Mouse (Mus musculus): ENCODE data around the gene Rnf144a.
"Not testable (repeated sequence)": the region's sequence is repeated elsewhere in the genome, so short reads cannot be mapped to it uniquely, and the experiment has no call there.

Rnf144a gene

GRCm38 (mm10) chr12:26323783-26324364 is 91.2 kb downstream of the Rnf144a start:
- no peak for DNase-seq (ENCODE audit: low read depth, low spot score)

GRCm38 (mm10) chr12:26316261-26316660 is 98.8 kb downstream of the Rnf144a start:
- no peak for DNase-seq (ENCODE audit: low read depth, low spot score)

- DNase-seq (ENCODE audit: low read depth, low spot score): no peak
Observed at GRCm38 (mm10) chr12:26314959-26315358, 100.1 kb downstream of the Rnf144a start.

- no peak for DNase-seq (ENCODE audit: low read depth, low spot score)
Observed at GRCm38 (mm10) chr12:26311548-26311947, 103.5 kb downstream of the Rnf144a start.

GRCm38 (mm10) chr12:26310247-26310646 is 104.8 kb downstream of the Rnf144a start:
- no peak for DNase-seq (ENCODE audit: low read depth, low spot score)

GRCm38 (mm10) chr12:26302886-26303285 is 112.2 kb downstream of the Rnf144a start:
- DNase-seq (ENCODE audit: low read depth, low spot score): no peak

GRCm38 (mm10) chr12:26299515-26300090 is 115.5 kb downstream of the Rnf144a start:
- DNase-seq (ENCODE audit: low read depth, low spot score): no peak

GRCm38 (mm10) chr12:26295995-26296394 is 119.1 kb downstream of the Rnf144a start:
- DNase-seq (ENCODE audit: low read depth, low spot score): not testable (repeated sequence)

- DNase-seq (ENCODE audit: low read depth, low spot score): no peak
Observed at GRCm38 (mm10) chr12:26289200-26289599, 125.9 kb downstream of the Rnf144a start.

GRCm38 (mm10) chr12:26288347-26288746 is 126.7 kb downstream of the Rnf144a start:
- no peak for DNase-seq (ENCODE audit: low read depth, low spot score)

GRCm38 (mm10) chr12:26285939-26286338 is 129.1 kb downstream of the Rnf144a start:
- no peak for DNase-seq (ENCODE audit: low read depth, low spot score)

GRCm38 (mm10) chr12:26285460-26285859 is 129.6 kb downstream of the Rnf144a start:
- DNase-seq (ENCODE audit: low read depth, low spot score): no peak

- no peak for DNase-seq (ENCODE audit: low read depth, low spot score)
Observed at GRCm38 (mm10) chr12:26280719-26281480, 134.2 kb downstream of the Rnf144a start.

GRCm38 (mm10) chr12:26277002-26277669 is 137.9 kb downstream of the Rnf144a start:
- DNase-seq (ENCODE audit: low read depth, low spot score): no peak

- DNase-seq (ENCODE audit: low read depth, low spot score): no peak
Observed at GRCm38 (mm10) chr12:26276556-26276955, 138.5 kb downstream of the Rnf144a start.
